ENCODE assay signal across 10 mouse cellular contexts in genomic region chr10:61920655-61921365, GRCm38 (mm10). TPM values are rescaled to one million over a fixed set of nuclear protein-coding genes. Genes with fewer than 3 reads are reported as not detected.
DNase-seq lines count a peak whose midpoint lies in the region; ATAC-seq and TF ChIP-seq lines count a peak whose summit lies in the region.
"Had no signal": no experiment of that assay in that cellular context is flagged by ENCODE, and none has a peak within 500 bp of the region (broad histone marks: within the 10 kb centered on the region; RNA-seq: fewer than 3 reads in every experiment).

No protein-coding gene starts in this region.

- no peak for DNase-seq in kidney, adult 18-20 months
- peak; percentile 41 for DNase-seq in embryo, embryonic 11 days
- peak; percentile 76 for DNase-seq in lung, postnatal 14 days
- no peak for DNase-seq in right cerebral cortex, adult 2 months (ENCODE audit: low spot score in 2 of 2)
- no peak for DNase-seq in thymus, postnatal 25 days
- DNase-seq in thymus, postnatal 36 days, result no peak

- peak overlapping the region; percentile 68; the same call in 1 of the 2 replicates for H3K27ac ChIP-seq in kidney, embryonic 14.5 days (ENCODE audit: low read depth, low read length)
- no peak overlapping the region for H3K27ac ChIP-seq in intestine, postnatal 0 days (ENCODE audit: low read depth, low read length)
- H3K27ac ChIP-seq: neural tube, embryonic 13.5 days had no signal

- TF ChIP-seq CTCF in intestine, postnatal 0 days (IDR thresholded peaks at IDR 0.05; ENCODE audit: low read depth), result no peak

- H3K36me3 ChIP-seq in kidney, embryonic 14.5 days (ENCODE audit: control insufficient read depth, insufficient read depth, low read length), result no peaks in the 10 kb centered on the region
- no peaks in the 10 kb centered on the region for H3K36me3 ChIP-seq in intestine, postnatal 0 days (ENCODE audit: control insufficient read depth, insufficient read depth)
- H3K36me3 ChIP-seq: neural tube, embryonic 13.5 days had no signal

- peak; percentile 33 for ATAC-seq in kidney, embryonic 14.5 days (ENCODE audit: low FRiP score, low TSS enrichment)
- no peak for ATAC-seq in intestine, postnatal 0 days
- ATAC-seq: Patski had no signal

- H3K4me2 ChIP-seq in kidney, embryonic 14.5 days (replicated peaks; ENCODE audit: low read depth, low read length), result peak overlapping the region; percentile 5; the same call in 1 of the 2 replicates
- peak overlapping the region; percentile 30; the same call in 1 of the 2 replicates for H3K4me2 ChIP-seq in intestine, postnatal 0 days (replicated peaks; ENCODE audit: low read depth)
- H3K4me2 ChIP-seq: neural tube, embryonic 13.5 days had no signal

- H3K4me3 ChIP-seq in kidney, embryonic 14.5 days (ENCODE audit: low read length), result no peak overlapping the region
- H3K4me3 ChIP-seq in intestine, postnatal 0 days (ENCODE audit: low read depth, low read length), result no peak overlapping the region
- H3K4me3 ChIP-seq: neural tube, embryonic 13.5 days had no signal

- H3K9ac ChIP-seq in kidney, embryonic 14.5 days (ENCODE audit: low read depth, low read length), result 0 out of 2 replicates have a peak overlapping the region, but pooled peaks have one; percentile 23
- no peak overlapping the region for H3K9ac ChIP-seq in intestine, postnatal 0 days (ENCODE audit: low read depth, low read length)
- H3K9ac ChIP-seq: neural tube, embryonic 13.5 days had no signal

- peaks cover 8% of the 10 kb centered on the region; the same call in 1 of the 2 replicates for H3K9me3 ChIP-seq in kidney, embryonic 14.5 days (ENCODE audit: control insufficient read depth, low read length)
- H3K9me3 ChIP-seq in intestine, postnatal 0 days (ENCODE audit: control insufficient read depth), result no peaks in the 10 kb centered on the region
- H3K9me3 ChIP-seq: neural tube, embryonic 13.5 days had no signal

- H3K4me1 ChIP-seq in kidney, embryonic 14.5 days (ENCODE audit: control insufficient read depth, insufficient read depth, low read length), result peaks cover 21% of the 10 kb centered on the region
- H3K4me1 ChIP-seq in intestine, postnatal 0 days (replicated peaks; ENCODE audit: control insufficient read depth, insufficient read depth, low read length), result no peaks in the 10 kb centered on the region

- WGBS in kidney, embryonic 14.5 days, result 24% methylated on average over 11 of the region's 11 CpGs
- 43% methylated on average over 11 of the region's 11 CpGs for WGBS in intestine, postnatal 0 days

- H3K27me3 ChIP-seq in kidney, embryonic 14.5 days (ENCODE audit: control insufficient read depth, insufficient read depth, low read length), result no peaks in the 10 kb centered on the region
- no peaks in the 10 kb centered on the region for H3K27me3 ChIP-seq in intestine, postnatal 0 days (replicated peaks; ENCODE audit: control insufficient read depth, insufficient read depth, low read length)
- H3K27me3 ChIP-seq: neural tube, embryonic 13.5 days had no signal

RNA-seq across cellular contexts. Expression of gene Col13a1, which starts 58.1 kb away (rescaled TPM):
- 4.7 and 6.1 TPM in 2 replicates for polyA plus RNA-seq in kidney, embryonic 14.5 days (2014; fragmentation: Nextera tagmentation; extraction: Ambion mirVana)
- 5.4 and 5.7 TPM in 2 replicates for polyA plus RNA-seq in intestine, postnatal 0 days (2015; fragmentation: Nextera tagmentation; extraction: Ambion mirVana)
- polyA plus RNA-seq: Patski had no signal

Comparison
In these comparisons a context has a peak if more than half of its experiments do, and no peak if none do; other contexts are left out.
1. DNase-seq: peak in embryo, embryonic 11 days (single experiment) and lung, postnatal 14 days (single experiment); none in kidney, adult 18-20 months (single experiment), right cerebral cortex, adult 2 months (0 of 2), thymus, postnatal 25 days (single experiment) and thymus, postnatal 36 days (0 of 2).